Mouse (Mus musculus) testis, adult 2 months (tissue): ENCODE data around the gene Lamp5.

Experiments used
- CTCF ChIP-seq: fragments of 200-500 bp; IDR thresholded peaks from 2 replicates; pipeline ENCODE4 v1.5.1; 2012; ENCODE audit warnings: low read depth, mild to moderate bottlenecking, inconsistent platforms, low read length, moderate library complexity; ENCODE audit not compliant: control insufficient read depth, insufficient read depth, insufficient replicate concordance
- POLR2A ChIP-seq: fragments of 200-500 bp; IDR thresholded peaks from 2 replicates; pipeline ENCODE4 v1.6.1; 2012; ENCODE audit warnings: low read depth, mild to moderate bottlenecking, inconsistent platforms, low read length, moderate library complexity; ENCODE audit not compliant: control insufficient read depth

DNA sequence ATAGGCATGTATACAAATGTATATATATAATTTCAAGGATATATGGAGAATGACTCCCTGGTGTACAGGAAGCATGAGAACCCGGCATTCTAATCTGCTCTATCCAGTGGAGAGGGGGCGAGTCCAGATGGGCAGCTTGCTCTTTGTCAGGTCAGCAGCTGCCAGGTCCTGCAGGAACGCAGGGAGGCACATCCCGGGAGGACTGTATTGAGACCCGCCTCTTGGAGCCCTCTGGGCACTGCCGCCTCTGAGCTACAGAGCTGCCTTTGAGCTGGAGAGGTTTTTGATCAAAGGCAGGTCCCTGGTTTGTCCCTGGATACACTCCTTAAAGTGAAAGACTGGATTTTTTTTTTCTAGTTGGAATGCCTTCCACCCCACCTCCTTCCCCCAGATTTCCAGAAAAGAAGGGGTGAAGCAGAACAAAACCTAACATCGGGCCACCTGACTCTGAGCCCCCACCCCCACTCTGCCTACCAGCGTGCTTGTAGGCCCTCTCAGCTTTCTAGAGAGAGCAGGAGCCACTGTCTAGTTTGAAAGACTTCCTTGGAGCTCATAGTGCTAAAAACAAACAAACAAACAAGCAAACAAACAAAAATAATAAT is at the start of gene Lamp5:
- TF ChIP-seq POLR2A (no peak), CTCF (no peak)
